Mouse (Mus musculus) ES-CJ7 (cell line): ENCODE data around the gene Slco2a1.

Experiments used
- DNase-seq: peaks from one replicate; pipeline ENCODE4 v3.0.0; 2011; ENCODE audit warnings: low read depth, low spot score

The Slco2a1 gene

DNA sequence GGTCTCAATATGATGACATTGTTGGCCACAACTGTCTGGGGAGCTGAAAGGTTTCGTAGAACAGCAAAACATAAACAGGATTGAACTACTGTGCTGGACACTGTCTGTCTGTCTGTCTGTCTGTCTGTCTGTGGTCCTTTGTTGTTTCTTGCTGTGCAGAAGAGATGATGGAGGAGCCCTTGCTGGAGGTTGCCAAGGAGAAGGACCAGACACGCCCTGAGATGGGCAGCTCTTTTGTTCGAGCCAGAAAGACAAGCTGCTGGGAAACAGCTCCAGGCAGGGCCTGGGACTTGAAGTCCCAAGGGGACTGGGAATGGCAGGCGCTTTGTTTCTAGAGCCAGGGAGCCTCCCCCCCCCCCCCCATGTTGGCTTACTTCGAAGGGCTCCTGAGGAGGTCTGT lies 129.0 kb downstream of the Slco2a1 start:
- DNase-seq: no peak

GRCm38 (mm10) chr9:103117951-103118350 lies 129.4 kb downstream of the Slco2a1 start:
- DNase-seq: no peak

GRCm38 (mm10) chr9:103118651-103119275 lies 130.3 kb downstream of the Slco2a1 start:
- no peak for DNase-seq

- DNase-seq: no peak
Observed at GRCm38 (mm10) chr9:103119781-103120180, 131.3 kb downstream of the Slco2a1 start.

DNA sequence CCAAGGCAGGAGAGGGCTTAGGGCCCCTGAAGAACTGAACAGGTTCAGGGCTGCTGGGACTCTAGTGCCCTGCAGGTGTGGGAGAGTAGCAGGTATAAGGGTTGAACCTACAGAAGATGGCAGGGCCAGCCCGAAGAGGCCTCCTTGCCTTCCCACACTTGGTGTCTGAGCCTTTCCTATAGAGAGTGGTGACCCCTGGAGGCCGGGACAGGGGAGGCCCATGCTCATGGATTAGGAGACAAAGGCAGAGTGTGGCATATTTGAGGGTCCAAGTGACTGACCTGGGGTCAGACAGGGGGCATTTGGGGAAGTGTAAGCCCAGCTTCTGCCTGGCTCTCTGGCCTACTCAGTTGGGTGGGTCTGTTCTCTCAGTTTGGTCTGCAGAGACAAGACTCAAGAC lies 131.7 kb downstream of the Slco2a1 start:
- no peak for DNase-seq

GRCm38 (mm10) chr9:103121546-103121945 lies 133.0 kb downstream of the Slco2a1 start:
- DNase-seq: no peak

GRCm38 (mm10) chr9:103124746-103125145 lies 136.2 kb downstream of the Slco2a1 start:
- no peak for DNase-seq

GRCm38 (mm10) chr9:103133493-103134124 lies 145.1 kb downstream of the Slco2a1 start:
- DNase-seq: peak; percentile 48

- peak; percentile 49 for DNase-seq
Observed at GRCm38 (mm10) chr9:103134450-103135030, 146.0 kb downstream of the Slco2a1 start.

- no peak for DNase-seq
Observed at GRCm38 (mm10) chr9:103139481-103139880, 151.0 kb downstream of the Slco2a1 start.

- no peak for DNase-seq
Observed at GRCm38 (mm10) chr9:103140384-103140783, 151.9 kb downstream of the Slco2a1 start.

DNA sequence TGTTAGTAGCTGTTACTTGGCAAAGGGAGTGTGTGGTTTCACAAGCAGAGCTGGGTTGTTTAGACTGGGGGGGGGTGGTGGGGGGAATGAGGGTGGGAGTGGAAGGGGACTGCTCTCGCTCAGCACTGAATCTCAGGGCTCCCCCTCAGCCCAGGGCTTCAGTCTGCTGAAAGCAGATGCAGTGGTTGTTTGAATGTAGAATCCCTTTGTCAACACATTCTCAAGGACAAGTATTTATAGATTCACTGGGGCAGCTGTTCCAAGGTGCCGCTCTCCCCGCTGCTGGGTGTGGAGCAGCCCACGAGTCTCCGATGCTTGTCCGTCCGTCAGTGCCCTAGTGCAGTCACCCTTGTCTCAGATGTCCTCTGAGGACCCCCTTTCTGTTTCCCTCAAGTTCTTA lies 152.8 kb downstream of the Slco2a1 start:
- no peak for DNase-seq

DNA sequence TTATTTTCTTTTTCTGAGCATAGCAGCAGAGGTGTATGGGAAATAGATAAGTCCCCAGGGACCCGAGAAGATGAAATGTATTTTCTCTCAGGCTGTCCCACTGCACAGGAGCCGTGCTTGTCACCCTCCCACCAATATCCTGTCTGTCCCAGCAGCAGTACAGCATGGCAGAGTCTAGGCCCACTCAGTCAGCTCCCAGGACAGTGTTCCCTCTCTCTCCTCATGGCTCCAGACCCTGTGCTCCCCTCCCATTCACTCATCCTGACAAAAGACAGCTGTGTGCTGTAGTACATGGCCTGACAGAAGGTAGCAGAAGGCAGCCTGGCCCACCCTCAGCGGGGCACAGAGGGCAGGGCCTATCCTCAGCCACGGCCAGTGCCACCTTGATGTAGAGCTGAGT lies 155.4 kb downstream of the Slco2a1 start:
- DNase-seq: no peak

DNA sequence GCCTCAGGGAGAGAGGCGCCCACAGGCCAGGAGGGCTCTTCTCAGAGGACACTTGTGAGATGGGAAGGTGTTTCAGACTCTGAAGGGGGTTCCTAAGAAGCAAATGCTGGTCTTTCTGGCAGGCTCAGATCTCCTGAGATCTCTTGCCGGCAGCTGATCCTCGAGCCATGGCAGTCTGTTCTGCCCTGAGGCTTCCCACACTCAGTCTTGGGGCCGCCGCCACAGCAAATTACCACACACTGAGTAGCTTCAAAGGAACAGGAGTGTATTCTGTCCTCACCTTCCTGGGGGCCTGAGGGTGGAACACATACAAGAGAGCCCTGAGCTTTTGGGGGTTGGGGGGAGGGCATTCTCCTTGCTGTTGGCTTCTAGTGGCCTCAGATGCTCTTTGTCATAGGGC lies 156.8 kb downstream of the Slco2a1 start:
- no peak for DNase-seq
